Mouse (Mus musculus) spleen, adult 2 months (tissue): Measurements from ENCODE around the gene Sf3b3.

Experiments
- CTCF ChIP-seq: fragments of 200-500 bp; IDR thresholded peaks from 2 replicates; pipeline ENCODE4 v1.5.1; 2011; ENCODE audit warnings: mild to moderate bottlenecking, inconsistent platforms; ENCODE audit not compliant: insufficient read depth, insufficient read length, insufficient replicate concordance; ENCODE audit errors: extremely low read depth
- POLR2A ChIP-seq: fragments of 200-500 bp; IDR thresholded peaks from 2 replicates; pipeline ENCODE4 v1.6.1; 2011; ENCODE audit warnings: low read depth, low read length, inconsistent platforms

DNA sequence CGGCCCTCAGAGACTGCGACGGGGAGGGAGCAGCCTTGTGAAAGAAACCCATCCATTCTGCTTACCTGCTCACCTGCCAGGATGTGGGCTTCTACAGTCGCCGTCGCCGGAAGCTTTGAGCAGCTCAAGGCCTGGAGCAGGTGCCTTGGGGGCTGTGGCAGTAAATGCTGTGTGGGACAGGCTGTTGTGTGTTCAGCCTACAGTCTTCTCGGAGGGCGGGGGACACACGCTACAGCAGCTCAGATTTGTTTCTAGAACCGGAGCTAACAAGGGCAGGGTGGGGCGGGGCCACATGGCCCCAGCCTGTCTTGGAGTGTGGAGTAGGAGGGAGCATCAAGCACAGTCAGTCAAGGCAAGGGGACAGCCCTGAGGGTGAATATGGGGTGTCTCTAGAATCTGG is 40.9 kb downstream of the Sf3b3 start, which contains the start of gene Il34:
- TF ChIP-seq POLR2A (no peak), CTCF (no peak)
